Mouse (Mus musculus): ENCODE results near the gene Vps51. TPM values are rescaled to one million over a fixed set of nuclear protein-coding genes. Genes with fewer than 3 reads are reported as not detected.

The Vps51 gene
- total RNA-seq (2014; rRNA removed; ENCODE audit: low replicate concordance): 55.2 and 59.7 TPM in 2 replicates
- 32.5 and 35.8 TPM in 2 replicates for polyA plus RNA-seq (2015; fragmentation: Nextera tagmentation; extraction: Ambion mirVana)

DNA sequence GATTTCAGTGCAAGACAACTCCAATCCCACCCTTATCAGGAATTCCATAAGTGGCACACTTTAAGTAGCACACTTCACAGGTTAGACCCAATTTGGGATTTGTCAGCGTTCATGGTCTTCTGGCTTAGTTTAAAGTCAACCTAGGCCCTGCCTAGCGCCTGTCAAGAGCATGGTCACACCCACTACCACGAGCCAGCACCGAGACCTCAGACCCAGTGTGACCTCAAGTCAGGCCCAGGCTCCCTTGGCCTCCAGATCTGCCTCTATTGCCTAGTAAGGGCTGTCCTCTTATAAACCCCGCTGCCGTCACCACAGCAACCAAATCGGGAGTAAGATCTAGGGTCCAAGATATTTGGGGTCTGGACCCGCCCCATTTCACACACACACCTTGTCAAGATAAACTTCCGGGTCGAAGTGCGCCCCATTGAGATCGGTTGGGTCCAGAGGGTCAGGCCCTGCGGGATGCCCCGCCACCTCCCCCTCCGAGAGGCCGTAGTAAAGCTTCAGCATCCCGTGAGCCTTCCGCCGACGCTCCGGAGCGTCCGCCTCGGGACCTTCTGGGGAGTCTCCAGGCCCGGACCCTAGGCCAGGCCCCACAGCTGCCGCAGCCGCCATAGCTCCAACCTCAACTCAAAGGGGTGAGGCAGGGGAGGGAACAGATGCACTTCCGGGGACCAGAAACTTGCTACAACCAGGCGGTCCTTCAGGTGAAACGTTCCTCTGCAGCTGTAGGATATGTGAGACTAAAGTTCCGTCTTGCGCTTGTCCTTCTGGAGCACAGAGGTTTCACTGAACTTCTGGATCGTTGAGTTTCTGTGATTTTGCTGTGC lies at the start of gene Vps51:
Gene Vps51 (minus strand): TSS at position 668 of the 830 bp plus-strand sequence.
- peak within 1 kb of the TSS; percentile 86 for H3K27ac ChIP-seq (ENCODE audit: low read depth)
- peak within 1 kb of the TSS; percentile 98 for H3K4me3 ChIP-seq (ENCODE audit: low read depth, low read length)
- ATAC-seq (ENCODE audit: insufficient read depth, low read depth) (peak; percentile 90), DNase-seq (ENCODE audit: low spot score) (peak; percentile 91)
- peak within 1 kb of the TSS; percentile 76 for H3K9ac ChIP-seq (replicated peaks; ENCODE audit: low read depth, low read length)
- peaks cover 39% of the 10 kb centered on the region for H3K36me3 ChIP-seq (replicated peaks; ENCODE audit: control insufficient read depth, insufficient read depth, low read length)
- WGBS: 1% methylated on average over 33 of the region's 33 CpGs
- H3K4me1 ChIP-seq (ENCODE audit: control insufficient read depth, insufficient read depth): peaks cover 11% of the 10 kb centered on the region
- no peaks in the 10 kb centered on the region for H3K27me3 ChIP-seq (ENCODE audit: control insufficient read depth, insufficient read depth, low read length)
- TF ChIP-seq CTCF (IDR thresholded peaks at IDR 0.05; ENCODE audit: low read depth) (no peak), EP300 (IDR thresholded peaks at IDR 0.05; ENCODE audit: low read depth) (peak; percentile 40; the same call in 1 of the 2 replicates)
- H3K9me3 ChIP-seq (replicated peaks; ENCODE audit: control insufficient read depth, low read length): no peaks in the 10 kb centered on the region
- H3K4me2 ChIP-seq (ENCODE audit: low read depth, low read length): peak within 1 kb of the TSS; percentile 98

GRCm38 (mm10) chr19:6126289-6126688 lies 49.3 kb upstream of the Vps51 start:
- ATAC-seq (ENCODE audit: insufficient read depth, low read depth): no peak
- no peak for DNase-seq (ENCODE audit: low spot score)

GRCm38 (mm10) chr19:6124898-6125297 lies 47.9 kb upstream of the Vps51 start:
- Histone ChIP-seq H3K4me1 (ENCODE audit: control insufficient read depth, insufficient read depth) (no peaks in the 10 kb centered on the region; the same call in 1 of the 2 replicates), H3K4me3 (ENCODE audit: low read depth, low read length) (no peak overlapping the region), H3K27ac (ENCODE audit: low read depth) (no peak overlapping the region), H3K27me3 (ENCODE audit: control insufficient read depth, insufficient read depth, low read length) (no peaks in the 10 kb centered on the region), H3K9ac (replicated peaks; ENCODE audit: low read depth, low read length) (no peak overlapping the region), H3K9me3 (replicated peaks; ENCODE audit: control insufficient read depth, low read length) (no peaks in the 10 kb centered on the region), H3K36me3 (replicated peaks; ENCODE audit: control insufficient read depth, insufficient read depth, low read length) (0 out of 2 replicates have a peak, but pooled peaks cover 4% of the 10 kb centered on the region), H3K4me2 (ENCODE audit: low read depth, low read length) (no peak overlapping the region)
- WGBS: 70% methylated on average over 2 of the region's 2 CpGs
- DNase-seq (ENCODE audit: low spot score): no peak
- ATAC-seq (ENCODE audit: insufficient read depth, low read depth): no peak
- no peak for TF ChIP-seq EP300 (IDR thresholded peaks at IDR 0.05; ENCODE audit: low read depth)
- TF ChIP-seq CTCF (IDR thresholded peaks at IDR 0.05; ENCODE audit: low read depth): no peak

More at GRCm38 (mm10) chr19:6126289-6126688, 49.3 kb upstream of the Vps51 start:
- no peak overlapping the region for H3K9ac ChIP-seq (replicated peaks; ENCODE audit: low read depth, low read length)
- H3K9me3 ChIP-seq (replicated peaks; ENCODE audit: control insufficient read depth, low read length): no peaks in the 10 kb centered on the region
- H3K4me1 ChIP-seq (ENCODE audit: control insufficient read depth, insufficient read depth): no peaks in the 10 kb centered on the region; the same call in 1 of the 2 replicates
- TF ChIP-seq CTCF (IDR thresholded peaks at IDR 0.05; ENCODE audit: low read depth) (peak; percentile 71), EP300 (IDR thresholded peaks at IDR 0.05; ENCODE audit: low read depth) (no peak)
- no peak overlapping the region for H3K4me2 ChIP-seq (ENCODE audit: low read depth, low read length)
- H3K4me3 ChIP-seq (ENCODE audit: low read depth, low read length): no peak overlapping the region
- H3K27me3 ChIP-seq (ENCODE audit: control insufficient read depth, insufficient read depth, low read length): no peaks in the 10 kb centered on the region
- WGBS: 24% methylated on average over 4 of the region's 4 CpGs
- H3K27ac ChIP-seq (ENCODE audit: low read depth): no peak overlapping the region
- H3K36me3 ChIP-seq (replicated peaks; ENCODE audit: control insufficient read depth, insufficient read depth, low read length): no peaks in the 10 kb centered on the region

DNA sequence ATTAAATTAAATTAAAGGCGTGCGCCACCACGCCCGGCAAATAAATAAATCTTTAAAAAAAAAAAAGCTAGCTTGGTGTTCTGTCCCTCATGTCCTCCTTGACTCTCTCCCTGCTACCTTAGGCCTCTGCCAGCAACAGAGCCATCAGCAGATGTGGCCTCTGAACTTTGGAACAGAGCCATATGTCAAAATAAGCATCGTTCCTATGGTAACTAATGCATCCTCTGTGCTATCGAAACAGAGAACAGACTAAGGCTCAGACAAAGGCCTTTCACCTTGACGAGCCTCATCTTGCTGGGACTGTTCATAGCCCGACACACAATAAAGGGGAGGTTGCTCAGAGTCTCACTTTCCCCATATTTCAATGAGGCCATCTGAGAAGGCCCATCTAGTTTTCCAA lies 46.3 kb upstream of the Vps51 start:
- H3K36me3 ChIP-seq (replicated peaks; ENCODE audit: control insufficient read depth, insufficient read depth, low read length): 0 out of 2 replicates have a peak, but pooled peaks cover 4% of the 10 kb centered on the region
- H3K9ac ChIP-seq (replicated peaks; ENCODE audit: low read depth, low read length): no peak overlapping the region
- H3K27me3 ChIP-seq (ENCODE audit: control insufficient read depth, insufficient read depth, low read length): no peaks in the 10 kb centered on the region
- H3K4me2 ChIP-seq (ENCODE audit: low read depth, low read length): no peak overlapping the region
- DNase-seq (ENCODE audit: low spot score) (no peak), ATAC-seq (ENCODE audit: insufficient read depth, low read depth) (no peak)
- no peaks in the 10 kb centered on the region; the same call in 1 of the 2 replicates for H3K4me1 ChIP-seq (ENCODE audit: control insufficient read depth, insufficient read depth)
- H3K4me3 ChIP-seq (ENCODE audit: low read depth, low read length): no peak overlapping the region
- H3K9me3 ChIP-seq (replicated peaks; ENCODE audit: control insufficient read depth, low read length): no peaks in the 10 kb centered on the region
- WGBS: 75% methylated on average over 8 of the region's 8 CpGs
- H3K27ac ChIP-seq (ENCODE audit: low read depth): no peak overlapping the region
- TF ChIP-seq EP300 (IDR thresholded peaks at IDR 0.05; ENCODE audit: low read depth) (no peak), CTCF (IDR thresholded peaks at IDR 0.05; ENCODE audit: low read depth) (no peak)

- no peak for ATAC-seq (ENCODE audit: insufficient read depth, low read depth)
- Histone ChIP-seq H3K4me1 (ENCODE audit: control insufficient read depth, insufficient read depth) (peaks cover 7% of the 10 kb centered on the region), H3K27ac (ENCODE audit: low read depth) (no peak overlapping the region), H3K4me3 (ENCODE audit: low read depth, low read length) (no peak overlapping the region), H3K9me3 (replicated peaks; ENCODE audit: control insufficient read depth, low read length) (no peaks in the 10 kb centered on the region), H3K4me2 (ENCODE audit: low read depth, low read length) (no peak overlapping the region), H3K9ac (replicated peaks; ENCODE audit: low read depth, low read length) (no peak overlapping the region), H3K36me3 (replicated peaks; ENCODE audit: control insufficient read depth, insufficient read depth, low read length) (0 out of 2 replicates have a peak, but pooled peaks cover 4% of the 10 kb centered on the region), H3K27me3 (ENCODE audit: control insufficient read depth, insufficient read depth, low read length) (no peaks in the 10 kb centered on the region)
- no peak for TF ChIP-seq CTCF (IDR thresholded peaks at IDR 0.05; ENCODE audit: low read depth)
- TF ChIP-seq EP300 (IDR thresholded peaks at IDR 0.05; ENCODE audit: low read depth): no peak
- WGBS: 38% methylated on average over 19 of the region's 19 CpGs
- DNase-seq (ENCODE audit: low spot score): no peak
Observed at GRCm38 (mm10) chr19:6121761-6122160, 44.7 kb upstream of the Vps51 start.

Measured in heart, postnatal 0 days (tissue).